Mouse (Mus musculus) CH12.LX (cell line): ENCODE measurements around the gene Ppp1r13l. TPM values are rescaled to one million over a fixed set of nuclear protein-coding genes. Genes with fewer than 3 reads are reported as not detected.
A peak's percentile ranks its signal among the peaks of the same experiment; 100 is the strongest.

ENCODE experiments used
- DNase-seq: peaks from one replicate; pipeline ENCODE4 v3.0.0-alpha.2; 2013; ENCODE audit errors: extremely low read depth
- H3K27ac ChIP-seq: 2 replicates; pipeline ENCODE4 v1.5.1; 2012; ENCODE audit warnings: low read depth, mild to moderate bottlenecking, control low read depth, moderate library complexity; ENCODE audit not compliant: insufficient read depth
- H3K27me3 ChIP-seq: replicated peaks from 2 replicates; pipeline ENCODE3; 2012; ENCODE audit warnings: inconsistent platforms
- H3K36me3 ChIP-seq, 2 experiments: replicated peaks in 1 of 2; 2 replicates each; pipeline versions ENCODE3 to v1.6.1; 2012; ENCODE audit warnings: inconsistent platforms in 1 of 2, low read length in 1 of 2, mild to moderate bottlenecking in 1 of 2, mixed read lengths in 1 of 2, moderate library complexity in 1 of 2; ENCODE audit not compliant: control insufficient read depth in 1 of 2, insufficient read depth in 1 of 2
- H3K4me1 ChIP-seq, 2 experiments: 2 replicates each; pipeline ENCODE4 v1.6.1; 2012; ENCODE audit warnings: inconsistent platforms in 1 of 2, moderate library complexity in 1 of 2; ENCODE audit not compliant: insufficient read depth in 2 of 2, control insufficient read depth in 1 of 2
- H3K4me2 ChIP-seq: 2 replicates; pipeline ENCODE4 v1.6.1; 2012; ENCODE audit warnings: low read depth, mild to moderate bottlenecking, control low read depth; ENCODE audit not compliant: poor library complexity, insufficient read depth, severe bottlenecking
- H3K4me3 ChIP-seq, 3 experiments: fragments of 150-350 bp in 1 of 3; sonication (generic) in 1 of 3; replicated peaks in 1 of 3; 2 replicates each; pipeline versions ENCODE3 to v1.5.1; 2011 to 2012; ENCODE audit warnings: low read depth in 2 of 3, low read length in 2 of 3, mild to moderate bottlenecking in 2 of 3, moderate library complexity in 2 of 3, control low read depth in 1 of 3, improper control_type of control experiment in 1 of 3, inconsistent platforms in 1 of 3, mixed read lengths in 1 of 3; ENCODE audit not compliant: poor library complexity in 1 of 3
- H3K79me2 ChIP-seq: replicated peaks from 2 replicates; pipeline ENCODE4 v1.6.1; 2012; ENCODE audit warnings: mild to moderate bottlenecking, moderate library complexity; ENCODE audit not compliant: control insufficient read depth, poor library complexity, insufficient read depth, severe bottlenecking; ENCODE audit errors: extremely low read depth
- H3K9ac ChIP-seq: 2 replicates; pipeline ENCODE4 v1.6.1; 2012; ENCODE audit warnings: low read depth, mild to moderate bottlenecking, control low read depth, moderate library complexity; ENCODE audit not compliant: insufficient read depth
- H3K9me3 ChIP-seq: replicated peaks from 2 replicates; pipeline ENCODE3; 2012; ENCODE audit warnings: low read length, inconsistent platforms, mixed read lengths
- BHLHE40 ChIP-seq: IDR thresholded peaks from 2 replicates; pipeline ENCODE4 v1.6.1; 2011; ENCODE audit warnings: mild to moderate bottlenecking, low read depth, low read length, improper control_type of control experiment
- CHD1 ChIP-seq: IDR thresholded peaks from 2 replicates; pipeline ENCODE4 v1.6.1; 2012; ENCODE audit warnings: low read depth, low read length, improper control_type of control experiment, inconsistent platforms
- CHD2 ChIP-seq: IDR thresholded peaks from 2 replicates; pipeline ENCODE4 v1.6.1; 2011; ENCODE audit warnings: low read length, improper control_type of control experiment
- CTCF ChIP-seq, 2 experiments: IDR thresholded peaks in 1 of 2; conservative IDR thresholded peaks in 1 of 2; 2 replicates each; pipeline ENCODE4 v1.5.1; 2011 to 2012; ENCODE audit warnings: low read depth in 2 of 2, low read length in 2 of 2, improper control_type of control experiment in 1 of 2, inconsistent platforms in 1 of 2, mild to moderate bottlenecking in 1 of 2, moderate library complexity in 1 of 2
- E2F4 ChIP-seq: IDR thresholded peaks from 2 replicates; pipeline ENCODE4 v1.6.1; 2011; ENCODE audit warnings: low read depth, low read length, improper control_type of control experiment; ENCODE audit not compliant: insufficient replicate concordance
- ELF1 ChIP-seq: IDR thresholded peaks from 2 replicates; pipeline ENCODE4 v1.6.1; 2014; ENCODE audit warnings: low read depth, mild to moderate bottlenecking, inconsistent platforms, low read length, improper control_type of control experiment
- EP300 ChIP-seq: IDR thresholded peaks from 2 replicates; pipeline ENCODE4 v1.6.1; 2011; ENCODE audit warnings: low read length, improper control_type of control experiment
- ETS1 ChIP-seq: conservative IDR thresholded peaks from 2 replicates; pipeline ENCODE4 v1.6.1; 2012; ENCODE audit warnings: low read depth, mild to moderate bottlenecking, inconsistent platforms, low read length, improper control_type of control experiment, moderate library complexity
- HCFC1 ChIP-seq: IDR thresholded peaks from 2 replicates; pipeline ENCODE4 v1.6.1; 2012; ENCODE audit warnings: low read depth, mild to moderate bottlenecking, inconsistent platforms, low read length, improper control_type of control experiment
- JUND ChIP-seq: conservative IDR thresholded peaks from 2 replicates; pipeline ENCODE4 v1.6.1; 2011; ENCODE audit warnings: low read depth, low read length, improper control_type of control experiment
- KAT2A ChIP-seq: IDR thresholded peaks from 2 replicates; pipeline ENCODE4 v1.6.1; 2012; ENCODE audit warnings: low read length, improper control_type of control experiment, inconsistent platforms; ENCODE audit not compliant: insufficient replicate concordance
- MAX ChIP-seq: IDR thresholded peaks from 2 replicates; pipeline ENCODE4 v1.6.1; 2011; ENCODE audit warnings: low read length, improper control_type of control experiment
- MAZ ChIP-seq: IDR thresholded peaks from 2 replicates; pipeline ENCODE4 v1.6.1; 2012; ENCODE audit warnings: low read depth, mild to moderate bottlenecking, inconsistent platforms, low read length, improper control_type of control experiment, moderate library complexity
- MEF2A ChIP-seq: IDR thresholded peaks from 2 replicates; pipeline ENCODE4 v1.6.1; 2014; ENCODE audit warnings: low read depth, mild to moderate bottlenecking, inconsistent platforms, low read length, improper control_type of control experiment, borderline replicate concordance
- MXI1 ChIP-seq: IDR thresholded peaks from 2 replicates; pipeline ENCODE4 v1.6.1; 2011; ENCODE audit warnings: mild to moderate bottlenecking, low read depth, low read length, improper control_type of control experiment
- MYC ChIP-seq: IDR thresholded peaks from 2 replicates; pipeline ENCODE4 v1.6.1; 2011; ENCODE audit warnings: low read depth, mild to moderate bottlenecking, improper control_type of control experiment, low read length
- NRF1 ChIP-seq: IDR thresholded peaks from 2 replicates; pipeline ENCODE4 v1.6.1; 2014; ENCODE audit warnings: low read depth, mild to moderate bottlenecking, inconsistent platforms, low read length, improper control_type of control experiment, moderate library complexity
- POLR2A ChIP-seq: IDR thresholded peaks from 2 replicates; pipeline ENCODE4 v1.6.1; 2011; ENCODE audit warnings: low read depth, mild to moderate bottlenecking, improper control_type of control experiment, low read length
- POLR2AphosphoS2 ChIP-seq: IDR thresholded peaks from 2 replicates; pipeline ENCODE4 v1.6.1; 2011; ENCODE audit warnings: low read depth, low read length, improper control_type of control experiment
- RAD21 ChIP-seq: IDR thresholded peaks from 2 replicates; pipeline ENCODE4 v1.6.1; 2011; ENCODE audit warnings: low read depth, mild to moderate bottlenecking, low read length, improper control_type of control experiment, moderate library complexity
- RCOR1 ChIP-seq: conservative IDR thresholded peaks from 2 replicates; pipeline ENCODE4 v1.6.1; 2012; ENCODE audit warnings: low read depth, mild to moderate bottlenecking, inconsistent platforms, low read length, improper control_type of control experiment
- SIN3A ChIP-seq: IDR thresholded peaks from 2 replicates; pipeline ENCODE4 v1.6.1; 2012; ENCODE audit warnings: low read length, improper control_type of control experiment, inconsistent platforms
- SMC3 ChIP-seq: IDR thresholded peaks from 2 replicates; pipeline ENCODE4 v1.6.1; 2011; ENCODE audit warnings: low read depth, low read length, improper control_type of control experiment
- TBP ChIP-seq: conservative IDR thresholded peaks from 2 replicates; pipeline ENCODE4 v1.6.1; 2011; ENCODE audit warnings: low read depth, low read length, improper control_type of control experiment
- TCF12 ChIP-seq: IDR thresholded peaks from 2 replicates; pipeline ENCODE4 v1.6.1; 2014; ENCODE audit warnings: low read depth, mild to moderate bottlenecking, inconsistent platforms, low read length, improper control_type of control experiment
- UBTF ChIP-seq: IDR thresholded peaks from 2 replicates; pipeline ENCODE4 v1.6.1; 2012; ENCODE audit warnings: low read depth, mild to moderate bottlenecking, inconsistent platforms, low read length, improper control_type of control experiment, moderate library complexity
- USF1 ChIP-seq: IDR thresholded peaks from 2 replicates; pipeline ENCODE4 v1.6.1; 2014; ENCODE audit warnings: low read depth, mild to moderate bottlenecking, inconsistent platforms, low read length, improper control_type of control experiment
- ZC3H11A ChIP-seq: IDR thresholded peaks from 2 replicates; pipeline ENCODE4 v1.6.1; 2012; ENCODE audit warnings: low read depth, mild to moderate bottlenecking, inconsistent platforms, low read length, improper control_type of control experiment
- ZKSCAN1 ChIP-seq: IDR thresholded peaks from 2 replicates; pipeline ENCODE4 v1.6.1; 2012; ENCODE audit warnings: low read depth, inconsistent platforms, low read length, improper control_type of control experiment, borderline replicate concordance
- ZMIZ1 ChIP-seq: IDR thresholded peaks from 2 replicates; pipeline ENCODE4 v1.6.1; 2012; ENCODE audit warnings: low read depth, mild to moderate bottlenecking, inconsistent platforms, low read length, improper control_type of control experiment
- ZNF384 ChIP-seq: IDR thresholded peaks from 2 replicates; pipeline ENCODE4 v1.6.1; 2012; ENCODE audit warnings: low read depth, low read length, improper control_type of control experiment, inconsistent platforms
- dilution Hi-C: fragments of 300-500 bp; cut with MboI; formaldehyde crosslinking; loops from 2 replicates; pipeline ENCODE4 v1.14.3; 2020; ENCODE audit warnings: low sequenced_read_pairs; ENCODE audit not compliant: extremely low pct_unique_long_range_greater_than_20kb, extremely low pct_ligation_motif_present
- in situ Hi-C: fragments of 300-500 bp; cut with MboI; formaldehyde crosslinking; loops from 3 replicates; pipeline ENCODE4 v1.14.3; 2019; ENCODE audit warnings: low sequenced_read_pairs, low pct_ligation_motif_present, low pct_unique_long_range_greater_than_20kb, mixed read lengths
- polyA plus RNA-seq: library from polyadenylated mRNA; unstranded; fragments of >175 nt; gene quantifications from 2 replicates; pipeline ENCODE4 v1.2.1, GENCODE M21; 2012; ENCODE audit warnings: low read depth; ENCODE audit not compliant: insufficient read length
- total RNA-seq, 2 experiments: library from RNA; depleted of rRNA; stranded (reverse); fragments of 300-350 nt in 1 of 2; fragments of >200 nt in 1 of 2; gene quantifications; 2 replicates each; pipeline ENCODE4 v1.2.3; 2012 to 2014

Ppp1r13l gene
- total and polyA plus RNA-seq, 3 experiments: 0.11 to 1.3 (median 0.68) TPM

- Histone ChIP-seq H3K4me3 (peak overlapping the region in 2 of 3 experiments; percentile 32 to 40), H3K9ac (no peak overlapping the region), H3K27me3 (peaks cover 93% of the 10 kb centered on the region), H3K9me3 (peaks cover 10% of the 10 kb centered on the region), H3K36me3 (no peaks in the 10 kb centered on the region), H3K4me1 (peaks cover 15 to 48% of the 10 kb centered on the region in 2 experiments), H3K27ac (no peak overlapping the region), H3K4me2 (peak overlapping the region; percentile 76), H3K79me2 (no peaks in the 10 kb centered on the region)
- dilution Hi-C loops (no loop called here), in situ Hi-C loops (no loop called here)
- no peak for TF ChIP-seq ZKSCAN1
- TF ChIP-seq RCOR1: no peak
- no peak for TF ChIP-seq ZMIZ1
- TF ChIP-seq MAZ: no peak
- no peak for TF ChIP-seq ZC3H11A
- TF ChIP-seq CHD1: no peak
- no peak for TF ChIP-seq BHLHE40
- TF ChIP-seq MYC: no peak
- TF ChIP-seq ELF1: no peak
- TF ChIP-seq MEF2A: no peak
- TF ChIP-seq MXI1: no peak
- no peak for TF ChIP-seq TBP
- no peak for TF ChIP-seq CTCF (conservative IDR thresholded peaks at IDR 0.05 in 1 of 2, IDR thresholded peaks at IDR 0.05 in 1 of 2; ENCODE audit: low read depth in 2 of 2, low read length in 2 of 2)
- TF ChIP-seq SMC3: no peak
- TF ChIP-seq ETS1: no peak
- TF ChIP-seq USF1: no peak
- no peak for TF ChIP-seq UBTF
- DNase-seq: no peak
Measured at GRCm38 (mm10) chr7:19319458-19319857, 40.1 kb upstream of the Ppp1r13l start.

GRCm38 (mm10) chr7:19319906-19320305, 39.6 kb upstream of the Ppp1r13l start:
- dilution Hi-C loops (no loop called here), in situ Hi-C loops (no loop called here)
- H3K4me3 ChIP-seq: peak overlapping the region; percentile 32 to 44 (median 40)
- no peaks in the 10 kb centered on the region for H3K79me2 ChIP-seq
- no peak overlapping the region for H3K27ac ChIP-seq
- H3K9me3 ChIP-seq: peaks cover 12% of the 10 kb centered on the region
- peak; percentile 93 for DNase-seq
- no peaks in the 10 kb centered on the region for H3K36me3 ChIP-seq
- H3K27me3 ChIP-seq: peaks cover 92% of the 10 kb centered on the region
- 0 out of 2 replicates have a peak overlapping the region, but pooled peaks have one; percentile 16 for H3K9ac ChIP-seq
- peak overlapping the region; percentile 76 for H3K4me2 ChIP-seq
- peaks cover 15 to 48% of the 10 kb centered on the region in 2 experiments for H3K4me1 ChIP-seq
- TF ChIP-seq POLR2AphosphoS2 (no peak), CHD2 (no peak), MYC (no peak), JUND (no peak), ETS1 (no peak), NRF1 (peak; percentile 66), BHLHE40 (peak; percentile 23; the same call in 1 of the 2 replicates), KAT2A (no peak), TCF12 (no peak), UBTF (no peak), ZNF384 (no peak), TBP (no peak), MXI1 (peak; percentile 99), MAX (no peak), RAD21 (no peak), MEF2A (no peak), SMC3 (no peak), SIN3A (peak; percentile 96), RCOR1 (no peak), HCFC1 (peak; percentile 64), USF1 (no peak), EP300 (no peak), E2F4 (no peak), ELF1 (peak; percentile 75), MAZ (no peak), ZC3H11A (no peak), POLR2A (no peak), ZKSCAN1 (no peak)
